Comparison of ENCODE assay signal across 12 mouse cellular contexts in genomic region chr6:143404521-143404920, GRCm38 (mm10).
"Had no signal": no experiment of that assay in that cellular context is flagged by ENCODE, and none has a peak within 500 bp of the region (broad histone marks: within the 10 kb centered on the region; RNA-seq: fewer than 3 reads in every experiment).

No protein-coding gene starts in this region.

- DNase-seq: kidney, postnatal 36 days; layer of hippocampus, adult 9-11 months; layer of hippocampus, postnatal 36 days; lung, adult 18-20 months; right cerebral cortex, adult 18-20 months; right cerebral cortex, postnatal 25 days; thymus, postnatal 36 days had no signal

- H3K4me1 ChIP-seq: midbrain, embryonic 15.5 days had no signal

- H3K36me3 ChIP-seq: limb, embryonic 13.5 days; midbrain, embryonic 15.5 days; neural tube, embryonic 13.5 days had no signal

- H3K27me3 ChIP-seq: limb, embryonic 13.5 days; midbrain, embryonic 15.5 days; neural tube, embryonic 13.5 days had no signal

- H3K9me3 ChIP-seq: limb, embryonic 13.5 days; midbrain, embryonic 15.5 days; neural tube, embryonic 13.5 days had no signal

- H3K9ac ChIP-seq: limb, embryonic 13.5 days; liver, embryonic 14.5 days; midbrain, embryonic 15.5 days; neural tube, embryonic 13.5 days had no signal

- H3K4me2 ChIP-seq: limb, embryonic 13.5 days; midbrain, embryonic 15.5 days; neural tube, embryonic 13.5 days had no signal

- H3K27ac ChIP-seq: kidney, postnatal 0 days; limb, embryonic 13.5 days; liver, embryonic 14.5 days; midbrain, embryonic 15.5 days; neural tube, embryonic 13.5 days had no signal

- ATAC-seq: midbrain, embryonic 15.5 days had no signal

- H3K4me3 ChIP-seq: limb, embryonic 13.5 days; midbrain, embryonic 15.5 days; neural tube, embryonic 13.5 days had no signal
